Mouse (Mus musculus) gastrocnemius, adult 8-10 months (tissue): ENCODE results near the gene Ezh1. TPM values are rescaled to one million over a fixed set of nuclear protein-coding genes. Genes with fewer than 3 reads are reported as not detected.
A peak's percentile ranks its signal among the peaks of the same experiment; 100 is the strongest.

Experiments used
- DNase-seq, 2 experiments: peaks; one replicate each; pipeline ENCODE4 v3.0.0; 2022; ENCODE audit warnings: low spot score in 2 of 2
- total RNA-seq, 4 experiments: library from RNA; stranded (reverse); gene quantifications; 2 replicates each; pipeline ENCODE4 v1.2.4; 2022

The Ezh1 gene
- total RNA-seq, 4 experiments from 2014 or later = 24.3 to 31.0 (median 26.2) TPM

DNA sequence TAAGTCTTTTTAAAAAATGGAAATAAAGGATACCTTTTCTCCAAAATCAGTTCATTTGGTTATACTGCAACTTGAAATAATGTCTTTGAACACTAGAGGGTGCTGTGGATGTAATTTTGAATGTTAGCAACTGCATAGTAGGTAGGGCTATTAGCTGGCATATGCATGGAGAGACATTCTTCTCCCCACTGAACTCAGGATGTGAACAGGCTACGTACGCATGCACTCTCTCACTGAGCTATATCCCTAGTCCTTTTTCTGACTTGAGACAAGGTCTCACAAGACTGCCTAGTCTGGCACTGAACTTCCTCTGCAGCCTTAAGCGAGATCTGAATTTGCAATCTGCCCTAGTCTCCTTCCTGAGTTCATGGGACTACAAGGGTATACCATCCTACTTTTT, 14.3 kb downstream of the Ezh1 start:
- no peak for DNase-seq

DNA sequence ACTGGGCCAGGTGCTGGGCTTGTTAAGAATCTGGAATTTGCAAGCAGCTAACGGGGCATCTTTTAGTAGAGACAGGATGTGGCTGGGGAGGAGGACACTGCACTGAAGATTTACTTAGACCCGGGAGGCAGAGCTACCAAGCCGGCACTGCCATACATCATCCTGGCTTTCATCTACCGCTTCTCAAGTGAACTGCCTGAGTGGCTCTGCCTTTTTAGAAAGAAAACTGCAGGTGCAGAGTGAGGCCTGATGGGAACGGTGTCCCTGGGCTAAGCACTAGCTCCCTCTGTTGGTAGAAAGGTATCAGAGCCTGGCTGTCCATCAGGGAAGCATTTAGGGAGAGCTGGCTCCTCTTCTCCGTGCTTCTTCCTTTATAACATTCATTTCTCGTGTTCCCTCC, 25.3 kb downstream of the Ezh1 start:
- no peak for DNase-seq

DNA sequence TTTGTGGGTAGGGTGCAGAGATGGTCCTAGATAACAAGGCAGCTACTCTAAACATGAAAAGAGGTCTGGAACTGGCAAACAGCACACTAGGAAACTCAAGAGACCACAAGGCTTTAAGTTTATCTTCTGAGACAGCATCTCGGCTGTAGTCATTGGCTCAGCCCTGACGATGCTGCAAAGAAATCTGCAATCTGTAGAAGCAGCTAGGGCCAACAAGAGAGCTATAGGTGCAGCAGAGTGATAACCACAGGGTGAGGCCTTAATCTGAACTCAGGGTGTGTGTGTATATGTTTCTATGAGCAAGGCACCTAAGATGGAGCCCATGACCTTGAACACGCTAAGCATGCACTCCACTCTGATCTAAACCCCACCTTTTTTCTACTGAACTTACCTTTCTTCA, 26.7 kb downstream of the Ezh1 start:
- DNase-seq = no peak

DNA sequence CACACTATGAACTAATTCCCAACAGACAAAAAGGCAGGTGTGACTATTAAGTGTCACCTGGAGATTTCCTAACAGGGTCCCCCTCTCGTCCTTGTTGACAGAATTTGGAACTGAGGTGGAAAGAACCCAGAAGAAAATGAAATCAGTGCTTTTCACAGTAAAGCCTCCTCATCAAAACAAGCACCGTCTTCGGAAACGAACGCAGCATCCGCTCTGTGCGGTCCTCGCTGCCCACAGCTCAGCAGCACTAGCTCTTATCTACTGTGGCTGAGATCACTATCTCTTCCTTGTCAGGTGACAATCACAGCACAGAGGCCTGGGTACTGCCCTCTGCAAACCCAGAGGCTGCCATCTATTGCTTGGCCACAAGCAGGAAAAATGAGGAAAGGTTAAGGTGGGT, 30.1 kb downstream of the Ezh1 start:
- DNase-seq = no peak

DNA sequence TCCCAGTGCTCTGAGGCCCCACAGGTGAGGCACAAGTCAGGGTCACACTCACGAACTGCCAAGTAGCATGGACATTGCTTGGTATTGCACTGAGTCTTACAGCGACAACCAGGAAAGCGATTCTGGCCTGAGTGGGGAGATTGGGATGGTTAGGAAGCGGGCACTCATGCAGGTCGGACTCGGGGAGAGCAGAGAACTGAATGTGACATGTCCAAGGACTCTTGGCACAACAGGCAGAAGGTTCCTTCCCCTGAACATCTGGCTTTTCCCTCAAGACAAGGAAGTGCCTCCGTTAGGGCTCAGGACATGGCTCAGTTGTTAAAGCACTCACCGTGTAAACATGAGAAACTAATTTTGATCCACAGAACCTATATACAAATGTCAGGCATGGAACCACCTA, 30.7 kb downstream of the Ezh1 start:
- DNase-seq = no peak

DNA sequence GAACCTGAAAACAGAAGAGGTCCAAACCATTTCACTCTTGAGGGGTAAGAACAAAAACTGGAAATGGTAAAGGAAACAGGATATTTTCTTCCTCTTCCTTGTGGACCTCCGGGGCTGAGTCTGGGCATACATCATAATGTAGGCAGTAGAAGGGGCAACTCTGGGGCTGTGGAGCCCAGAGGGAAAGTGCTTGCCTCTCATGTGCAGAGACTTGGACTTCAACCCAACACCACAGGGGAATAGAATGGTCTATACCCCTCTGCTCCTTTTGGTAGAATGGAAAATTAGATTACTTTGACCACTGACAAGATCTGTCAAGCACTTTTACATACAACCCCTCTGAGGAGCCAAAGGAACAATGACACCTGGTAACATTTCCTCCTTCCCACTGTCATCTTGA, 31.2 kb downstream of the Ezh1 start:
- DNase-seq = no peak

DNA sequence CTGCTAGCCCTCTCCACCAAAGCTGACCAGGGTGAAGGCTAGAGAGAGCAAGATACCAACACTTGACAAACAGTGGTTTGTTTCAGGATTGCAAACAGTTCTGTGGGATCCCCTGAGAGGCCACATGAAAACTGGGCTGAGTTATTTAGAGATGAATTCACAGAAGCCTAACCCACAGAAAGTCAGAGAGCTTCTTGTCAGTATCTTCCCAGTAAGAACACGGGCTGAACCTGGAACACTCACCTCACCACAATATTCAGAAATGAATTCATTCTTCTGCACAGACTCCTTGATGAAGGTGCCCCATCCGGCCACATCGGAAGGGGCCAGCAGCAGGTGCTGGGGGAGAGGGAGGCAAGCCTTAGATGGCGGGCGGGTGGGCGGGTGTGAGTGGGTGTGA, 31.6 kb downstream of the Ezh1 start:
- DNase-seq = no peak

DNA sequence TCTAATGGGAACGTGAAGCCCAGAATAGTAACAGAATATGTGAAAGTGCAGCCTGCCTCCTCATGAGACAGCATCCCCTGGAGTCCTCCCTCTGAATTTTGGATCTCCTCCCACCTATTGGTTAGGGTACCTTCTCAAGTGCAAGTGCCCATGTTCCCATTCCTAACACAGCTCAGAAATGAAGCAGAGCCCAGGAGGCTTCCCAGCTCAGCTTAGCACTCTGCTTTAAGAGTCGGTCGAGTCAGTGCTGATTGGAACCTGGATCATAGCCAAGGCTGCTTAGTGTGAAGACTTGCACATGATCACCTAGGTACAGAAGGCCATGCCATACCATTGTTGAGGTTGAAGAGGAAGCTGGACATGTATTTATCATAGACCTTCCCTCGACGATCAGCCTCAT, 32.1 kb downstream of the Ezh1 start:
- no peak for DNase-seq

DNA sequence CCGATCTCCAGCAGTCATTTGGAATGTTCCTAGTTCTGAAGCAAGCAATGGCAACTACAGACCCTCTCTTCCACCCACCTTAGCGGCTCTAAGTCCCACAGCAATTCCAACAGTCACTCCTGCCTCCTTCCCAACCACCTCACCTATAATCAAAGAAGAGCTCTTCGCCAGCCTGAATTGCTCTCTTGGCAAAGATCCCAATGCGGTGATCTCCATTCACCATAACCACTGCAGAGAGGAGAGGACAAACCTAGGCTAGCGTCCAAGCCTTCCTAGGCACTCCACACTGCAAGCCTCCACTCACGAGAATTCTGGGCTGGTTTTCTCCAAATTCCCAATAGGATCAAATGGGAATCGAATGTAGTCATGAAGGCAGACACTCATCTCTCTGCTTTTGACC, 33.2 kb downstream of the Ezh1 start:
- DNase-seq = no peak

DNA sequence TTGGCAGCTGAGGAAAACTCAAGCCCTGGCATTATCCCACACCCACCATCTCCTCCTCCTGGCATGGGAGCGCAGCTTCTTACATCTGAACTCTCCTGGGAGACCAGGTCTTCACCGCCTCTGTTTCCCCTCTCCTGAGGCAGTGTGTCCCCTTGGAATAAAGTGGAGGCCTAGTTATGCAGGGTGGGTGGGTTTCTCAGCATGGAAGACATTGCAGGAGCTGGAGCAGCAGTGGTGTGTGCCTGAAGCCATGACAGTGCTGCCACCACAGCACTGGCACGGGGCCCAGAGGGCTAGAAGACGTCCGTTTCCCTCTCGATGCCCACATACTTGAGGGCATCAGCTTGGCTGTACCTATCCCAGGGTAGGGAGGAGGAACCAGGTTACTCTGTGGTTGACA, 33.6 kb downstream of the Ezh1 start:
- no peak for DNase-seq

DNA sequence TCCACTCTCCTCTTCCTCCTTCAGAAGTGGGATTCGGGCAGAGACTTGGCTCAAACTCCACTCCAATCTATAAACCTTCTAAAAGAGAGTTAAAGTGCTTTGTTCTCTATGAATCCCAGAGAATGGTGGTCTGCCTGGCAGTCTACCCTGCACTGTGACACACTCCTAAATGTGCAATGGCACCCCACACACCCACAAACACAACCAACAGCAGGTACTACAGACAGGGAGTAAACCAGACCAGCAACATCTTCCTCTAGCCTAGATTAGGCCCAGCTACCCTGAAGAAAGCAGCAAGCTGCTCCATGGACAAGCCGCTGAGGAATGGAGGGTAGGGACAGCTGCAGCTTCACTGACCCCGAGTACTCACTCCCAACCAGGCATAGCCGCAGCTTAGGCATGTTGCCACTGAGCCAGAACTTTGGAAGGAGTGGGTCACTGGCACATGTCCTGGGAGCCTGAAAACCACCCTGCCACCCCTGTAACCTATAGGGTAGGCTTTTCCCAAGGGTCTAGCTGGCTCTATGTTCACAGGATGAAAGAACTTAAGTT, 34.3 kb downstream of the Ezh1 start:
- DNase-seq = no peak

DNA sequence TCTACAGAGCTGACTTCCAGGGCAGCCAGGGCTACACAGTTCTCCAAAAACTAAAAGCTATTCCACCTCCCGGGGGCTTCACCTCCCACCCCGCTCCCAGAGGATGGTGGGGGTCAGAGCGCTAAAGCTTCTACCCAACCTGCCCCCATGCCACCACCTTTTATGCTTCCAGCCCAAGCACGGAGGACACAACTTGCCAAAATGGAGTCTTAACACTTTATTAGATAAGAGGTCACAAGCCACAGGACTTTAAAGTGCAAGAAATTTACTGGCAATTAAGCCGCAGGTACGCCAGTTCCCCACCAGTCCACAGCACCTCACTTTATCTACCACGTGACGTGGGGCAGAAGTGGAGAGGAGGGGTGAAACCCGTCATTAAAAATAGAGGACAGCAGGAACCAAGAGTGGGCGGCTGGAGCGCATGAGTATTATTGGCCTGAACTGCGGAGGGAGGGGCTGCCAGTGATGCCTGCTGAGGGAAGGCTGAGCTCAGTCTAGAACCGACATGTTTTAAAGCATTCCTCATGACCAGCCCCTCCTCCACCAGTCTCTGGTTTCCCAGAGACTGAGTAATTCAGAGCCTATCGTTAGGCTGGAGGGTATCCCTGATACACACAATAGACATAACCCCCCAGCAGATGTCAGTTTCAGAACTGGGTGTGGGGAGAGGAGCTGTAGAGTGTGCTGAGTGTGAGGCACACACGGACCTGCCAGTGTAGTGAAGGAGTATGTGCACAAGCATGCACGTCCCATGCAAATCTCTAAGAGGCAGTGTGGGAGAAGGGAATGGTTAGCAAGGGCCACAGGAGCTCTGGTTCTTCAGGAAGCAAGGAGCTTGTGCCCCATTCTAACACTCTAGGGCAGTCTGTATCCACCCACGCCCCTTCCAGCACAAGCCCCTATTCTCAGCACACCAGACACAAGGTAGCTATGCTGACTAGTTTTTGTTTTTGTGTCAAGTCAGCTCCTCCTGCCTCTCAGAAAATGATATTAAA, 35.1 kb downstream of the Ezh1 start:
- DNase-seq = no peak

DNA sequence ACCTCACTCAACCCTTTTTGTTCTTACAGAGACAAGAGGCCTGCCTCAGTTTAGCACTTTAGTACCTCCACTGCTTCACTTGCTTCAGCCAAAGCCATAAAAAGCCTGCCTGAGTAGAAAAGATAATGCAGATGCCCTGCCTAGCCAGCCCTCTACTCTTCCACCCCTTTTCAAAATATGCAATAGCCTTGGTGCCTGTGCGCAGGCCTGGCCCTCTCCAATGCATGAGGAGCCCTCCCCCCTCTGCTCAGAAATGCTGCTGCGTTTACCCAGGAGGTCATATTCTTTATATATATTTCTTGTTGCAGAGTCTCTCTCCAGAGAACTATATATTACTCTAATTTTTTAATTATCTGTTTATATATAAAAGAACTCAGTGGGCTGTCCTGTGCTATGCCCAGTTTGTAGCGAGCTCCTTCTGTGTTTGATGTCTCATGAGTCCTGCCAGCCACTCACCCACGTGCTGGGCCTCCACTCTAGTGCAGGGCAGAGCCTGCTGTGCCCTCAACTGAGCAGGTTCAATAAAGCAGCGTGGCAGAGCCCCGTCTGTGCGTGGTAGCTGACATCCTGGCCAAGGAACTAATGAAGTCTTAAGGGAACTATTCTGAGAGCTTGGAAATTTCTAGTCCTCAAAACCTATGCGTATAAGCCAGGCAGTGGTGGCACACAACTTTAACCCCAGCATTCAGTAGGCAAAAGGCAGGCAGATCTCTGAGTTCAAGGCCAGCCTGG, 35.9 kb downstream of the Ezh1 start:
- no peak for DNase-seq

DNA sequence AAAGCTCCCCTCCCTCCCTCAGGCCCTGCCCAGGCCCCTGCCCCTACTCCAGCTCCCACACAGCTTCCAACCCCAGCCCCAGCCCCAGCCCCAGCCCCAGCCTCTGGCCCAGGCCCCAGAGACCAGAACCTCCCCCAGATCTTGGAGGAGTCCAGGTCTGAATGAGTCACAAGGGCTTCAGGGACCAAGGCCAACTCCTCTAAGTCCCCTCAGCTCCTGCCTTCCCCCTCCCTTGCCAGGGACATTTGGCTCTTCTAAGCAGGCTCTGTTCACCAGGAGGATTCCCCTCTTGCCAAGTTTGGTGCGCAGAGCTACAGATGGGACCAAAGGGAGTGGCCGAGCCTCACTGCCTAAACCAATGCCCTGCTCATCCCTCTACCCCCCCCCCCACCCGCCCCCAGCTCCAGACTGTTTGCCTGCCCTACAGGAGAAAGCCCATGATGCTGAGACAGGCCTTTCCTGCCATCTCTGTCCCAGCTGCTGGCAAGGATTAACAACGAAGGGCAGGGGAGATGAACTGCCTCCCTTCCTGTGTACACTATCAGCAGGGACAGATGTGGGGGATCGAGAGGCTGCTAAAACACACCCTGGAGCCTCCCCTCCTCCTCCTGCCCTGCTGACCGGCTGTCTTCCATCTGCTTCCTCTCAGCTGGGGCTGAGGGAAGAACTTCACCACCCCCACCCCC, 36.6 kb downstream of the Ezh1 start:
- peak; percentile 64 to 73 for DNase-seq

DNA sequence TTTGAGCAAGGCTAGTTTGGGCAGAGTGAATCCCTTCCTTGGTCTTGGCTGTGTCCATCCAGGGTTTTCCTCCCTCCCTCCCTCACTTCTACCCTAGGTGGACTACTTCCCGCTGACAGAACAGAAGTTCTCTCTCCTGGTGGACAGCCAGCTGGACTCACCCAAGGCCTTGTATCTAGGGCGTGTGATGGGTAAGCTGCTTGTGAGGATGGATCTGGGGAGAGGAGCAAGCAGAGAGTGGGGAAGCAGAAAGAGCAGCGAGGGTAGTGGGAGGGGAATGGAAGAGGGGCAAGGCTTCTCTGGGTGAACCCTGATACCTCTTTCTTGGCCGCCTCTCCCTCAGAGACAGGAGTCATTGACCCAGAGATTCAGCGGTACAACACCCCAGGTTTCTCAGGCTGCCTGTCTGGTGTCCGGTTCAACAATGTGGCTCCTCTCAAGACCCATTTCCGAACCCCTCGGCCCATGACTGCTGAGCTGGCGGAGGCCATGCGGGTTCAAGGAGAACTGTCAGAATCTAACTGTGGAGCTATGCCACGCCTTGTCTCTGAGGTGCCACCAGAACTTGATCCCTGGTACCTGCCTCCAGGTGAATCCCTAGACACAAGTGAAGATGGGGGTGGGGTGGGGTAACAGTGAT, 38.0 kb downstream of the Ezh1 start:
- DNase-seq = no peak

DNA sequence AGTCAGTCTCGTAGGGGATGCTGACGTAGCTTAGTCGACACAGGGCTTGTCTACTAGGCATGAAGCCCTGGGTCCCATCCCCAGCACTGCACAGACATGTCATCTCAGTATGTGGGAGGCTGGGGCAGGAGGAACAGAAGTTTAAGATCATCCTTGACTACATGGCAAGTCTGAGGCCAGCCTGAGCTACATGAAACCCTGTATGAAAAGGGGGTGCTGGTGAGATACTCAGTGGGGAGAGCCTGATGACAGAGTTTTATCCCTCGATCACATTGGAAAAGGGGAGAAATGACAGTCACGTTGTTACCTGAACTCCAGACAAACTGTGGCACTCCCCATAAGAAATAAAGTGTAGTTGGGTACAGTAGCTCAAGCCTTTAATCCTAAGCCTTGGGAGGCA, 38.7 kb downstream of the Ezh1 start:
- no peak for DNase-seq

DNA sequence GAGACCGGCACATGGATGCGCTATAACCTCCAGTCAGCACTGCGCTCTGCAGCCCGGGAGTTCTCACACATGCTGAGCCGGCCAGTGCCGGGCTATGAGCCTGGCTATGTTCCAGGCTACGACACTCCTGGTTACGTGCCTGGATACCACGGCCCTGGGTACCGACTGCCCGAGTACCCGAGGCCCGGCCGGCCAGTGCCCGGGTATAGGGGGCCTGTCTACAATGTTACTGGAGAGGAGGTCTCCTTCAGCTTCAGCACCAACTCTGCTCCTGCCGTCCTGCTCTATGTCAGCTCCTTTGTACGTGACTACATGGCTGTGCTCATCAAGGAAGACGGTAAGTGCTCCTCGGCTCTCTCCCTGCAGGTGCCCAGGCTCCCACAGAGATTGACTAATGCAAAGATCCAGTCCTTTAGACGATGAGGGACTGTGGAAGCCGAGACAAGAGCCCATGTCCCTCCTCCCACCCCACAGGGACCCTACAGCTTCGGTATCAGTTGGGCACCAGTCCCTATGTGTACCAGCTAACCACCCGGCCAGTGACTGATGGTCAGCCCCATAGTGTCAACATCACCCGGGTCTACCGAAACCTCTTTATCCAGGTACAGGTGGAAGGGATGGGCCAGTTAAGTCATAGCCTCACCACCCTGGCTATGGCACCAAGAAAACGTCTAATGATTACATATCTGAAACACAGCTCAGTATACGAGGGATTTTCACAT, 39.6 kb downstream of the Ezh1 start:
- DNase-seq = no peak

DNA sequence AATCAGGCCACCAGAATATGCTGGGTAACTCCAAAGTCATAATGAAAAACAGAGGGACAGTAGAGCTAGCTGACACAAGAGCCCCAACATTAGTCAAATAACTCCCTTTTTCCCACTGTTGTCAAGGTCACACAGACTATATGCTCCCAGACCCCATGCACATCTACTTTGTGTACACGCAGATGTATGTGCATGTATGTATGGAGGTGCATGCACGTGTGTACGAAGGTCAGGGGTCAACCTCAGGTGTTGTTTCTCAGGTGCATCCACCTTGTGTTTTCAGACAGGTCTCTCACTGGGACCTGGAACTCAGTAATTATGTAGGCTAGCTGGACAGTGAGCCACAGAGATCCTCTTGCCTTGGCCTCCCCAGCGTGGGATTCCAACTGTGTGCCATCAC, 40.8 kb downstream of the Ezh1 start:
- no peak for DNase-seq

DNA sequence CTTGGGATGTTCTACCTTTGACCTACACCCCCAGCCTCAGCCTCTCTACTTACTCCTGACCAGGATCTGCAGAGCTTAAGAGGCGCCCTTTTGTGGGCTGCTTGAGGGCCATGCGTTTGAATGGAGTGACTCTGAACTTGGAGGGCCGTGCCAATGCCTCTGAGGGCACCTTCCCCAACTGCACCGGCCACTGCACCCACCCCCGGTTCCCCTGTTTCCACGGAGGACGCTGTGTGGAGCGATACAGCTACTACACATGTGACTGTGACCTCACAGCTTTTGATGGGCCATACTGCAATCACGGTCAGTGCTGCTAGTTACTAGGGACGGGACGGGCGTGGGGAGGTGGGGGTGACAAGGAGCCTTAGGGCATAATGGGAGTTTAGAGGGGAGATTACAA, 41.3 kb downstream of the Ezh1 start:
- no peak for DNase-seq

DNA sequence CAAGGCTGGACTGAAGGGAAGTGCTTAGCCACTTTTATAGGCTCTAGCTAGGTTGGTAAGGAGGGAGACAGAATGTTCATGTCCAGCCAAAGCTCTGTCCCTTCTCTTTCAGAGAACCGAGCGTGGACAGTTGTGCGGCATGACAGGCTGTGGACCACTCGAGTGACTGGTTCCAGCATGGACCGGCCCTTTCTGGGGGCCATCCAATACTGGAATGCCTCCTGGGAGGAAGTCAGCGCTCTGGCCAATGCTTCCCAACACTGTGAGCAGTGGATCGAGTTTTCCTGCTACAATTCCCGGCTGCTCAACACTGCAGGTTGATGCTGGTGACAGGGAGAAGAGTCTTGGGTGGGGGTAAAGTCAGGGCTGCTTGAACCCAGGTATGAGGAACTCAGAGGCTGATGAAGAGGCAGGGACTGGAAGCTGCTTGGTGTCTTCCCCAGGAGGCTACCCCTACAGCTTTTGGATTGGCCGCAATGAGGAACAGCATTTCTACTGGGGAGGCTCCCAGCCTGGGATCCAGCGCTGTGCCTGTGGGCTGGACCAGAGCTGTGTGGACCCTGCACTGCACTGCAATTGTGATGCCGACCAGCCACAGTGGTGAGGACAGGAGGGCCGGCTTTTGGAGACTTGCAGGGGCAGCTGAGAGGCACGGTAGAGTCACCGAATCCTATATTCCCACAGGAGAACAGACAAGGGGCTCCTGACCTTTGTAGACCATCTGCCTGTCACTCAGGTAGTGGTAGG, 43.3 kb downstream of the Ezh1 start:
- no peak for DNase-seq
